Mouse (Mus musculus) kidney, adult 2 months (tissue): ENCODE measurements around the gene Rcc1.
A peak's percentile ranks its signal among the peaks of the same experiment; 100 is the strongest.

Experiments
- CTCF ChIP-seq: fragments of 200-500 bp; conservative IDR thresholded peaks from 2 replicates; pipeline ENCODE4 v1.5.1; 2011; ENCODE audit warnings: low read depth, mild to moderate bottlenecking, control low read depth, low read length, moderate library complexity, mixed read lengths; ENCODE audit not compliant: insufficient read depth, insufficient read length
- POLR2A ChIP-seq: fragments of 200-500 bp; IDR thresholded peaks from one replicate; pipeline ENCODE4 v1.6.1; 2011; ENCODE audit warnings: low read depth, low read length, control low read depth

GRCm38 (mm10) chr4:132329115-132329834 is 24.1 kb downstream of the Rcc1 start, which contains the start of gene Trnau1ap:
- TF ChIP-seq POLR2A (peak; percentile 81), CTCF (no peak)
